Mouse (Mus musculus): ENCODE measurements at regions not wholly inside any gene's neighbourhood (a gene's known extent, or its start where the extent isn't known, plus 50 kb on each side); places are given as distances from the start of the nearest gene placed in this dataset.

DNA sequence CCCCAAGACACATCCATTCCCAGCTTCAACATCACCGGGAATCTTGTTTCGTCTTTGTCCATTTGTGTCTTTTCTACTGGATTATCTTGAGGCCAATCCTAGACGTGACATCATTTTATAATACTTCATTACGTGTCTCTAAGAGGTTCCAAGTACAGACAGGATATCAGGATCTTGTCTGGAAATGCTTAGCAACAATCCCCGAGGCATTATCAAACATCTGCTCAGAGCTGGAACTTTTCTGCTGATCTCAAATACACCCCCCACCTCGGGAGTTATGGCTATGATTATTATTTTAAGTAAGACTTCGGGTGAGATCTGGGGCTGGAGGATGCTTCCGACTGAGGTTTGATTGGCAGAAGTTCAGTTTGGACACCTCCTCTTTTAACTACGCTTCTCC lies 69.9 kb upstream of the Sulf2 start:
- DNase-seq (ENCODE audit: low spot score) (peak; percentile 70), ATAC-seq (ENCODE audit: low FRiP score, low read depth) (peak; percentile 55; the same call in 1 of the 2 replicates)
- H3K4me2 ChIP-seq (replicated peaks; ENCODE audit: low read depth, low read length, severe bottlenecking) = no peak overlapping the region
- 73% methylated on average over 9 of the region's 9 CpGs for WGBS
- H3K9me3 ChIP-seq (ENCODE audit: control insufficient read depth, low read length) = 0 out of 2 replicates have a peak, but pooled peaks cover 4% of the 10 kb centered on the region
- H3K4me1 ChIP-seq (ENCODE audit: control insufficient read depth, insufficient read depth, low read length) = peaks cover 7% of the 10 kb centered on the region; the same call in 1 of the 2 replicates
- no peak overlapping the region for H3K4me3 ChIP-seq (replicated peaks; ENCODE audit: low read length)
- H3K36me3 ChIP-seq (ENCODE audit: control insufficient read depth, insufficient read depth, low read length) = no peaks in the 10 kb centered on the region
- H3K27ac ChIP-seq (replicated peaks; ENCODE audit: low read depth, low read length) = no peak overlapping the region
- no peak for TF ChIP-seq POLR2A (IDR thresholded peaks at IDR 0.05; ENCODE audit: borderline replicate concordance, extremely low read depth, insufficient read depth, insufficient read length)
- H3K9ac ChIP-seq (ENCODE audit: low read depth, low read length, severe bottlenecking) = no peak overlapping the region
- no peaks in the 10 kb centered on the region for H3K27me3 ChIP-seq (ENCODE audit: control insufficient read depth, insufficient read depth, low read length)

DNA sequence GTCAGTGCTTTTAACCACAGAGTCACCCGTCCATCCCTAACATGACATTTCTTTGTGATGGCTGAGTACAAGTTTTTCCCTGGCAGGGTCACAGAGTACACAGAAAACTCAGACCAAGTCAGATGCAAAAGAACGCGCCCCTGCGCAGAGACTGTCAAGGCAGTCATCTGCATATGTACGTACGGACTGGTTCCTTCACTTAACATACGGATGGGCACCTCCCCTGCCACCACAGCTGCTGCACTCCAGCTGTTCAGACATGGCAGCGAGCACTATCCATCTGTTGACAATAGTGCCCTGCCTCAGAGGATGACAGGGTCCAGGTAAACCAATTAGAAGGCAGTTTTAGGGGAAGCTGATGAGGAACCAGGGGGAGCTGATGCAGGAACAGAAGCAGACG lies 63.3 kb upstream of the Sulf2 start:
- TF ChIP-seq POLR2A (IDR thresholded peaks at IDR 0.05; ENCODE audit: borderline replicate concordance, extremely low read depth, insufficient read depth, insufficient read length) = no peak
- WGBS = 76% methylated on average over 9 of the region's 9 CpGs
- no peak for DNase-seq (ENCODE audit: low spot score)
- no peaks in the 10 kb centered on the region for H3K27me3 ChIP-seq (ENCODE audit: control insufficient read depth, insufficient read depth, low read length)
- H3K4me3 ChIP-seq (replicated peaks; ENCODE audit: low read length) = no peak overlapping the region
- H3K36me3 ChIP-seq (ENCODE audit: control insufficient read depth, insufficient read depth, low read length) = no peaks in the 10 kb centered on the region
- no peak overlapping the region for H3K4me2 ChIP-seq (replicated peaks; ENCODE audit: low read depth, low read length, severe bottlenecking)
- H3K9ac ChIP-seq (ENCODE audit: low read depth, low read length, severe bottlenecking) = no peak overlapping the region
- H3K9me3 ChIP-seq (ENCODE audit: control insufficient read depth, low read length) = no peaks in the 10 kb centered on the region
- no peaks in the 10 kb centered on the region for H3K4me1 ChIP-seq (ENCODE audit: control insufficient read depth, insufficient read depth, low read length)
- no peak overlapping the region for H3K27ac ChIP-seq (replicated peaks; ENCODE audit: low read depth, low read length)
- no peak for ATAC-seq (ENCODE audit: low FRiP score, low read depth)

GRCm38 (mm10) chr2:166216512-166216865 lies 61.0 kb upstream of the Sulf2 start:
- no peaks in the 10 kb centered on the region for H3K4me1 ChIP-seq (ENCODE audit: control insufficient read depth, insufficient read depth, low read length)
- WGBS = 84% methylated on average over 11 of the region's 11 CpGs

GRCm38 (mm10) chr2:166215610-166216511 lies 60.4 kb upstream of the Sulf2 start:
- Histone ChIP-seq H3K9ac (ENCODE audit: low read depth, low read length, severe bottlenecking) (no peak overlapping the region), H3K4me3 (replicated peaks; ENCODE audit: low read length) (no peak overlapping the region), H3K4me2 (replicated peaks; ENCODE audit: low read depth, low read length, severe bottlenecking) (no peak overlapping the region), H3K27me3 (ENCODE audit: control insufficient read depth, insufficient read depth, low read length) (no peaks in the 10 kb centered on the region), H3K36me3 (ENCODE audit: control insufficient read depth, insufficient read depth, low read length) (no peaks in the 10 kb centered on the region), H3K27ac (replicated peaks; ENCODE audit: low read depth, low read length) (no peak overlapping the region), H3K4me1 (ENCODE audit: control insufficient read depth, insufficient read depth, low read length) (no peaks in the 10 kb centered on the region), H3K9me3 (ENCODE audit: control insufficient read depth, low read length) (no peaks in the 10 kb centered on the region)
- DNase-seq (ENCODE audit: low spot score) = peak; percentile 25
- 62% methylated on average over 18 of the region's 18 CpGs for WGBS
- no peak for TF ChIP-seq POLR2A (IDR thresholded peaks at IDR 0.05; ENCODE audit: borderline replicate concordance, extremely low read depth, insufficient read depth, insufficient read length)
- ATAC-seq (ENCODE audit: low FRiP score, low read depth) = no peak; the same call in 1 of the 2 replicates

More at GRCm38 (mm10) chr2:166216512-166216865, 61.0 kb upstream of the Sulf2 start:
- no peak for TF ChIP-seq POLR2A (IDR thresholded peaks at IDR 0.05; ENCODE audit: borderline replicate concordance, extremely low read depth, insufficient read depth, insufficient read length)
- Histone ChIP-seq H3K4me2 (replicated peaks; ENCODE audit: low read depth, low read length, severe bottlenecking) (no peak overlapping the region), H3K9ac (ENCODE audit: low read depth, low read length, severe bottlenecking) (no peak overlapping the region), H3K36me3 (ENCODE audit: control insufficient read depth, insufficient read depth, low read length) (no peaks in the 10 kb centered on the region), H3K27me3 (ENCODE audit: control insufficient read depth, insufficient read depth, low read length) (no peaks in the 10 kb centered on the region), H3K27ac (replicated peaks; ENCODE audit: low read depth, low read length) (no peak overlapping the region), H3K9me3 (ENCODE audit: control insufficient read depth, low read length) (no peaks in the 10 kb centered on the region), H3K4me3 (replicated peaks; ENCODE audit: low read length) (no peak overlapping the region)
- ATAC-seq (ENCODE audit: low FRiP score, low read depth) (no peak), DNase-seq (ENCODE audit: low spot score) (no peak)

- H3K4me1 ChIP-seq (ENCODE audit: control insufficient read depth, insufficient read depth, low read length) = no peaks in the 10 kb centered on the region
- 67% methylated on average over 7 of the region's 7 CpGs for WGBS
- no peaks in the 10 kb centered on the region for H3K36me3 ChIP-seq (ENCODE audit: control insufficient read depth, insufficient read depth, low read length)
- no peak overlapping the region for H3K4me2 ChIP-seq (replicated peaks; ENCODE audit: low read depth, low read length, severe bottlenecking)
- no peak for TF ChIP-seq POLR2A (IDR thresholded peaks at IDR 0.05; ENCODE audit: borderline replicate concordance, extremely low read depth, insufficient read depth, insufficient read length)
- no peak for DNase-seq (ENCODE audit: low spot score)
- H3K27me3 ChIP-seq (ENCODE audit: control insufficient read depth, insufficient read depth, low read length) = no peaks in the 10 kb centered on the region
- no peak overlapping the region for H3K4me3 ChIP-seq (replicated peaks; ENCODE audit: low read length)
- H3K9ac ChIP-seq (ENCODE audit: low read depth, low read length, severe bottlenecking) = no peak overlapping the region
- H3K27ac ChIP-seq (replicated peaks; ENCODE audit: low read depth, low read length) = no peak overlapping the region
- no peak for ATAC-seq (ENCODE audit: low FRiP score, low read depth)
- H3K9me3 ChIP-seq (ENCODE audit: control insufficient read depth, low read length) = no peaks in the 10 kb centered on the region
Observed at GRCm38 (mm10) chr2:166215191-166215590, 59.7 kb upstream of the Sulf2 start.

All from limb, embryonic 14.5 days (tissue).